Mouse (Mus musculus): Measurements from ENCODE around the gene Eea1. TPM values are rescaled to one million over a fixed set of nuclear protein-coding genes. Genes with fewer than 3 reads are reported as not detected.

Gene Eea1
- 22.1 and 22.6 TPM in 2 replicates for polyA plus RNA-seq (2015; fragmentation: Nextera tagmentation; extraction: Ambion mirVana)

GRCm38 (mm10) chr10:95940046-95940900, at the start of gene Eea1:
Gene Eea1 (plus strand): TSS chr10:95940650.
- Histone ChIP-seq H3K27me3 (replicated peaks) (no peaks in the 10 kb centered on the region), H3K27ac (peak within 1 kb of the TSS; percentile 96), H3K4me1 (no peaks in the 10 kb centered on the region), H3K9me3 (no peaks in the 10 kb centered on the region), H3K9ac (peak within 1 kb of the TSS; percentile 80), H3K4me2 (peak within 1 kb of the TSS; percentile 87), H3K36me3 (no peaks in the 10 kb centered on the region), H3K4me3 (replicated peaks) (peak within 1 kb of the TSS; percentile 89)
- ATAC-seq (ENCODE audit: insufficient read depth, low FRiP score, low read depth) = peak; percentile 98
- WGBS = under 1% methylated on average over 58 of the region's 59 CpGs

DNA sequence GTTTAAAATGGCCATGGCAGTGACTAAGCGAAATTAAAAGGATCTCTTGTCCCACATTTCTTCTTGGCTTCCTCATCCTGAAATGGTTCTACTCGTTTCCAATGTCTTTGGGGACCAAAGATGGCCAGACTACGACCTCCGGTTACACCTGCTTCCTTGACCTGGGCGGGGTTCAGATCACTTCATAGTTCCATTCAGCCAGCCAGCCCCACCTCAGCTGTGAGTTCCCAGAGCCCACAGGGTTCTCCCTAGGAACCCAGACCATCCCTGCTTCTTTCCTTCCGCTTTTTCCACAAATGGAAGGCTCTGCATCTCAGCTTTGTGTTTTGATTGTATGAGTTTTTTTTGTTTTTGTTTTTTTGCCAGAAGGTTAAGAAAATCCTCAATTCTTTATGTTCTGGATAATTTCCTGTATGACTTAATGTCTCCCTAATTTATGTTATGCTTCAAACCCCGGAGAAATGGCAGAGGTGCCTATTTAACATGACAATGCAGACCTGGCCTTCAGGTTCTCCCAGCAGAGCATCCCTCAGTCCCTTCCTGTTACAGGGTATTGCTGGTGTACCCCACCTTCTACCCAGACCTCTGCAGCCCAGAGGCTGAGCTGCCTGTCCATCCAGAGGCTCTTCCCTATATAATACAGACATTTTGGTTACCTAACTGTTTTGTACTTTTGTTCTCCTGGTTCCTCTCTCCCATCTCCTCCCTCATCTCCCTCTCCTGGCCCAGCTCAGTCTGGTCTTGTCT, 49.1 kb upstream of the Eea1 start:
- no peak for ATAC-seq (ENCODE audit: insufficient read depth, low FRiP score, low read depth)
- no peaks in the 10 kb centered on the region for H3K36me3 ChIP-seq
- no peaks in the 10 kb centered on the region for H3K27me3 ChIP-seq (replicated peaks)
- no peak overlapping the region for H3K4me2 ChIP-seq
- no peaks in the 10 kb centered on the region for H3K9me3 ChIP-seq
- 74% methylated on average over 7 of the region's 7 CpGs for WGBS
- no peaks in the 10 kb centered on the region for H3K4me1 ChIP-seq
- no peak overlapping the region for H3K27ac ChIP-seq
- no peak overlapping the region for H3K4me3 ChIP-seq (replicated peaks)
- H3K9ac ChIP-seq = no peak overlapping the region

DNA sequence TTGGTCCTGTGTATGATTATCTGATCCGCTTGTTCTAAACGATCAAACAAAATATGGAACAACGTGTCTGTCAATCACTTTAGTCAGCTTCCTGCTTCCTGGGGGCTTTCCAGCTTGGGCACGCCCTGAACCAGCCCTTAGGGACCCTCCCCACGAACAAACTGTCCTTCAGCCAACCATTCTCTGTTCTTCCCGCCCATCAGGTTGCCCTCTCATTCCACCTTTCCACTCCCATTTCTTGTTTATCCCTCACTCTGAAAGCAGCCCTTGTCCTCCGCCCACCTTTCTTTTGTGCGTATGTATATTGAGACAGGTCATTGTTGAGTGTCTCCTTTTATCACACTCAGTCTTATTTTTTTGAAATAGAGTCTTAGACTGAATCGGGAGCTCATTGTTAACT, 48.3 kb upstream of the Eea1 start:
- H3K4me2 ChIP-seq = no peak overlapping the region
- H3K36me3 ChIP-seq = no peaks in the 10 kb centered on the region
- H3K9ac ChIP-seq = no peak overlapping the region
- H3K4me3 ChIP-seq (replicated peaks) = no peak overlapping the region
- H3K27me3 ChIP-seq (replicated peaks) = no peaks in the 10 kb centered on the region
- 62% methylated on average over 9 of the region's 9 CpGs for WGBS
- ATAC-seq (ENCODE audit: insufficient read depth, low FRiP score, low read depth) = no peak
- H3K27ac ChIP-seq = no peak overlapping the region
- no peaks in the 10 kb centered on the region for H3K9me3 ChIP-seq
- H3K4me1 ChIP-seq = no peaks in the 10 kb centered on the region

DNA sequence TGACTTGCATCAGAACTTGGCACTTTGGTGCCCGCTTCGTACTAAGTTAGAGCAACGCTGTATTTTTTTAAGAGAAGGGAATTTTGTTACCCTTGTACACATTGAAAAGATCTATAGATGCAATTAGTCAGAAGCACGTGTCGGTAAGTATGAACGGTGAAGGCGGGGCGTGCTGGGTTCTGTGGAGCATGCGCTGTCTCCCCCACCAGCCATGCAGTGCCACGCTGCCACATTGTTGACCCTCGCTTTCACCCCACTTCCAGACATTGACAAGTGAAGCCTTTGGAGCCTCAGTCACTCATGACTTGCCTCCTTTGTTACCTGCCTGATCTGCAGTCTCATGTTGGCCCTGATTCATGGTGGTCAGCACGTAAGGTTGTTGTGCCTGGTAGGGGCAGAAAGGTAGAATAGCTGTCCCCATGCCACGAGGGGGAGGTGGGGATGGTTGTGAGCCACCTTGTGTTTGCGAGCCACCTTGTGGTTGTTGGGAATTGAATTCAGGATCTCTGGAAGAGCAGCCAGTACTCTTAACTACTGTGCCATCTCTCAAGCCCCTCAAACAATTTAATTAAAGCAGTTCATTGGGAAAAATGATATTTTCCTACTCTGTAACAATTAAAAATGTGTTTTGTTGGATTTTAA, 47.0 kb upstream of the Eea1 start:
- 81% methylated on average over 14 of the region's 14 CpGs for WGBS
- no peak for ATAC-seq (ENCODE audit: insufficient read depth, low FRiP score, low read depth)
- Histone ChIP-seq H3K4me3 (replicated peaks) (no peak overlapping the region), H3K27me3 (replicated peaks) (no peaks in the 10 kb centered on the region), H3K9ac (no peak overlapping the region), H3K4me2 (no peak overlapping the region), H3K4me1 (no peaks in the 10 kb centered on the region), H3K36me3 (no peaks in the 10 kb centered on the region), H3K27ac (no peak overlapping the region), H3K9me3 (no peaks in the 10 kb centered on the region)

- Histone ChIP-seq H3K4me2 (peak overlapping the region; percentile 67), H3K9me3 (no peaks in the 10 kb centered on the region), H3K36me3 (no peaks in the 10 kb centered on the region), H3K4me1 (no peaks in the 10 kb centered on the region), H3K27ac (no peak overlapping the region), H3K9ac (no peak overlapping the region), H3K27me3 (replicated peaks) (no peaks in the 10 kb centered on the region), H3K4me3 (replicated peaks) (peak overlapping the region; percentile 35)
- 31% methylated on average over 17 of the region's 17 CpGs for WGBS
- ATAC-seq (ENCODE audit: insufficient read depth, low FRiP score, low read depth) = no peak
These were observed 46.2 kb upstream of the Eea1 start for GRCm38 (mm10) chr10:95894036-95894855.

DNA sequence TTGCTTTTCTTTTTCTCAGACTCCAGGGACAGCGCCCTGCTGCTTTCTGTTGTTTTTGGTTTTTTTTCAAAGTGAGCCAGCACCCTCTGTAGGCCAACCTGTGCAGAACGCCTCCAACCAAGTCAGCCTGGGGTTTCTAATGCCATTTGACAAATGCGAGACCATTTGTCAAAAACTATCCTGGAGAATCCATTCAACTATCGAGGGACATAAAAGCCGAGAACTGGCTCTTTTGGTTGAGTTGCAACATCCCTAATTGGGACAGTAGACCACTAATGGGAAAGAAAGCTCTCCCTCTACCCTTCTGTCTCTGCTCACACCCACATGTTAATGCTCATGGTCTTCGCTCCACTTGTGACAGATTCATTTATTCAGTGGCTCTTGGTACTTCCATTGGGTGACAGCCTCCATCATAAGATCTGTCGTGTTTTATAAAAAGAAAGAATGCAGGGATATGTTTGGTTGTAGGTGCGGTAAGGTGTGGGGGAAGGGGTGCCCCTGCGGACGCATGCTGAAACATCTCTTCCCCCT, 45.5 kb upstream of the Eea1 start:
- H3K4me3 ChIP-seq (replicated peaks) = peak overlapping the region; percentile 35
- H3K4me1 ChIP-seq = no peaks in the 10 kb centered on the region
- no peak overlapping the region for H3K9ac ChIP-seq
- no peak overlapping the region for H3K27ac ChIP-seq
- H3K27me3 ChIP-seq (replicated peaks) = no peaks in the 10 kb centered on the region
- no peaks in the 10 kb centered on the region for H3K9me3 ChIP-seq
- peak overlapping the region; percentile 67 for H3K4me2 ChIP-seq
- no peaks in the 10 kb centered on the region for H3K36me3 ChIP-seq
- peak; percentile 72; the same call in 1 of the 2 replicates for ATAC-seq (ENCODE audit: insufficient read depth, low FRiP score, low read depth)
- 36% methylated on average over 10 of the region's 10 CpGs for WGBS

DNA sequence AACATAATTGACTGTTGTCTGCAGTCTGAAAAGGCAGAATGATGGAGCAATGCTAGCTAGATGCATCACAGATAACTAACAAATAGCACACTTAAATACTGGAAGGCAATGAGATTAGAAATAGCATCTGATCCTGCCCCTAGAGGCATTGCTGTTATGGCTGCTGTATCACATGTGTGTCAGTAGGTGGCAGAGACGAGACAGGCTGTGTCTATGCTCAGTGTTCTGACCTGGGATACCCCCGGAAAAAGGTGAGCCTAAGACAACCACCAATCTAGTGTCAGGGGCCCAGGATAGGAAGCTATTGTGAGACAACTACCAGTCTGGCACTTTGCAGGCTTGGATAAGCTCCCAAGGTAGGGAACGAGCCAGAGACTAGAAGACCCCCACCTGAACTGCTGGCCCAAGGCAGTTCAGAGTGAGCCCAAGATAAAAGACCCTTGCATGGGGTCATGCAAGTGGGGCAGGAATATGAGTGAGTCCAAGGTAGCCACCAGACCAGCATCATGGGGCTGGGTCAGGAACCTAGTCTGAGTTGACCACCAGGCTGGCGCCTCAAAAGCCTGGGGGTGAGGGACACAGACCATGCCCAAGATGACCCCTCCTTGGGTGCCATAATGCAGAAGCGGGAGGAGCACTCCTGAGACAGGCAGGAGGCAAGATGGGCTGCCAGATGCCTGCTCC, 41.8 kb upstream of the Eea1 start:
- Histone ChIP-seq H3K4me1 (no peaks in the 10 kb centered on the region), H3K27me3 (replicated peaks) (no peaks in the 10 kb centered on the region), H3K9me3 (no peaks in the 10 kb centered on the region), H3K36me3 (no peaks in the 10 kb centered on the region), H3K9ac (no peak overlapping the region), H3K27ac (no peak overlapping the region), H3K4me2 (no peak overlapping the region), H3K4me3 (replicated peaks) (no peak overlapping the region)
- no peak for ATAC-seq (ENCODE audit: insufficient read depth, low FRiP score, low read depth)
- WGBS = 56% methylated on average over 5 of the region's 5 CpGs

DNA sequence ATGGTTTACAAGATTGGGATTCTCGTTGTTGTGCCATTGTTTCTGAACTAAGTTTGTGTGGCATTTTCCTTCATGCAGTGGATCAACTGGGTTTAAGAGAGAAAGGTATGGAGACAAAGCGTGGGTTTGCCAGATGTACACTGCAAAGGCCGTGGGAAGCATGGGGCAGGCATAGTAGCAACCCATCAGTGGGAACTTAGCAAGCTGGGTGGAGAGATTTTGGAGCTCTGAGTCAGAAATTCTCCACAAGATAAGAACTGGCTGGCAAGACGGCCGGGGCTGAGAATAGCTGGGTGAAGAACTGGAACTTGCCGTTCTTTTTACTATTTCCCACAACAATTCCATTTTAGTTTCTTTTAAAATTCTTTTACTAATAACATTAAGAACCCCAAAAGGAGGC, 35.8 kb upstream of the Eea1 start:
- no peak overlapping the region for H3K4me3 ChIP-seq (replicated peaks)
- H3K9me3 ChIP-seq = no peaks in the 10 kb centered on the region
- no peaks in the 10 kb centered on the region for H3K36me3 ChIP-seq
- WGBS = 75% methylated on average over 6 of the region's 6 CpGs
- H3K9ac ChIP-seq = no peak overlapping the region
- no peaks in the 10 kb centered on the region for H3K27me3 ChIP-seq (replicated peaks)
- no peak overlapping the region for H3K27ac ChIP-seq
- no peaks in the 10 kb centered on the region for H3K4me1 ChIP-seq
- no peak overlapping the region for H3K4me2 ChIP-seq
- ATAC-seq (ENCODE audit: insufficient read depth, low FRiP score, low read depth) = no peak

GRCm38 (mm10) chr10:95909246-95909909, 31.1 kb upstream of the Eea1 start:
- Histone ChIP-seq H3K4me2 (no peak overlapping the region), H3K4me3 (replicated peaks) (no peak overlapping the region), H3K27ac (no peak overlapping the region), H3K9ac (no peak overlapping the region), H3K27me3 (replicated peaks) (no peaks in the 10 kb centered on the region), H3K9me3 (no peaks in the 10 kb centered on the region), H3K36me3 (no peaks in the 10 kb centered on the region), H3K4me1 (no peaks in the 10 kb centered on the region)
- 93% methylated on average over 4 of the region's 4 CpGs for whole genome bisulfite sequencing
- ATAC-seq (ENCODE audit: insufficient read depth, low FRiP score, low read depth) = no peak

DNA sequence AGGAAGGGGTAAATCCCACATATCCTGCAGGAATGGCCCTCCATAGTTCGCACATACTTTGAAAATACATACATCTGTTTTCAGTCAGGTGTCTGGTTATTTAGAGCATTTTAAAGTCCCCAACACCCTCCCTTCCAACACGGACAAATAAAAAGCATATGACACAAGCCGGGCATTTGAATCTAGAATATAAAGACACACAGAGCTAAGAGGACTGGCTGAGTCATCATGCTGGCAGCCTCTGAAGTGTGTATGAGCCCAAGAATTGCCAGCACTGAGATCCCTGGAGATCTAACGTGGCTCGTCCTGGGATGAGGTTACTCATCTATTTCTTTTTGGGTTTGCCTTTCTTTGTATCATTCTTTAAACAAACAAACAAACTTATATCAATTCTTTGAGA, 29.4 kb upstream of the Eea1 start:
- H3K27me3 ChIP-seq (replicated peaks) = no peaks in the 10 kb centered on the region
- H3K4me3 ChIP-seq (replicated peaks) = no peak overlapping the region
- ATAC-seq (ENCODE audit: insufficient read depth, low FRiP score, low read depth) = no peak
- no peak overlapping the region for H3K4me2 ChIP-seq
- H3K9ac ChIP-seq = no peak overlapping the region
- 80% methylated on average over 5 of the region's 5 CpGs for WGBS
- no peaks in the 10 kb centered on the region for H3K4me1 ChIP-seq
- H3K9me3 ChIP-seq = no peaks in the 10 kb centered on the region
- H3K36me3 ChIP-seq = no peaks in the 10 kb centered on the region
- H3K27ac ChIP-seq = no peak overlapping the region

All from stomach, embryonic 15.5 days (tissue).